Mouse (Mus musculus): Measurements from ENCODE around the gene Trrap. TPM values are rescaled to one million over a fixed set of nuclear protein-coding genes. Genes with fewer than 3 reads are reported as not detected.

Gene Trrap
- polyA plus RNA-seq, 1 experiment from 2014 or later, result 91.9 TPM

- WGBS, result 81% methylated on average over 6 of the region's 6 CpGs
- Histone ChIP-seq H3K27me3 (ENCODE audit: low read depth, poor library complexity, severe bottlenecking) (no peaks in the 10 kb centered on the region), H3K27ac (no peak overlapping the region), H3K4me1 (no peaks in the 10 kb centered on the region), H3K4me3 (no peak overlapping the region), H3K36me3 (peaks cover 99% of the 10 kb centered on the region), H3K9me3 (replicated peaks) (peaks cover 2% of the 10 kb centered on the region; the same call in 1 of the 2 replicates)
- DNase-seq (ENCODE audit: low spot score), result no peak
Measured at GRCm38 (mm10) chr5:144855936-144856335, 88.4 kb downstream of the Trrap start.

- WGBS, result 95% methylated on average over 15 of the region's 15 CpGs
- Histone ChIP-seq H3K36me3 (peaks cover 78% of the 10 kb centered on the region), H3K9me3 (replicated peaks) (peaks cover 2% of the 10 kb centered on the region; the same call in 1 of the 2 replicates), H3K27me3 (ENCODE audit: low read depth, poor library complexity, severe bottlenecking) (no peaks in the 10 kb centered on the region), H3K4me3 (no peak overlapping the region), H3K4me1 (no peaks in the 10 kb centered on the region), H3K27ac (no peak overlapping the region)
- DNase-seq (ENCODE audit: low spot score), result no peak
Measured at GRCm38 (mm10) chr5:144858527-144858926, 91.0 kb downstream of the Trrap start.

- WGBS, result 95% methylated on average over 9 of the region's 9 CpGs
- Histone ChIP-seq H3K36me3 (peaks cover 70% of the 10 kb centered on the region), H3K4me3 (no peak overlapping the region), H3K27ac (no peak overlapping the region), H3K9me3 (replicated peaks) (peaks cover 2% of the 10 kb centered on the region; the same call in 1 of the 2 replicates), H3K4me1 (no peaks in the 10 kb centered on the region), H3K27me3 (ENCODE audit: low read depth, poor library complexity, severe bottlenecking) (no peaks in the 10 kb centered on the region)
- DNase-seq (ENCODE audit: low spot score), result no peak
Measured at GRCm38 (mm10) chr5:144859284-144859683, 91.8 kb downstream of the Trrap start.

- no peak overlapping the region for H3K27ac ChIP-seq
- no peaks in the 10 kb centered on the region for H3K27me3 ChIP-seq (ENCODE audit: low read depth, poor library complexity, severe bottlenecking)
- H3K36me3 ChIP-seq, result peaks cover 54% of the 10 kb centered on the region
- H3K4me1 ChIP-seq, result no peaks in the 10 kb centered on the region
- no peak overlapping the region for H3K4me3 ChIP-seq
- 97% methylated on average over 8 of the region's 8 CpGs for WGBS
- H3K9me3 ChIP-seq (replicated peaks), result peaks cover 2% of the 10 kb centered on the region; the same call in 1 of the 2 replicates
- DNase-seq (ENCODE audit: low spot score), result no peak
Measured at GRCm38 (mm10) chr5:144860913-144861312, 93.4 kb downstream of the Trrap start.

GRCm38 (mm10) chr5:144866923-144867322 is 99.4 kb downstream of the Trrap start:
- peaks cover 19% of the 10 kb centered on the region for H3K4me1 ChIP-seq
- no peak overlapping the region for H3K27ac ChIP-seq
- 93% methylated on average over 8 of the region's 8 CpGs for WGBS
- H3K36me3 ChIP-seq, result no peaks in the 10 kb centered on the region
- DNase-seq (ENCODE audit: low spot score), result no peak
- H3K4me3 ChIP-seq, result no peak overlapping the region
- no peaks in the 10 kb centered on the region for H3K27me3 ChIP-seq (ENCODE audit: low read depth, poor library complexity, severe bottlenecking)
- no peaks in the 10 kb centered on the region for H3K9me3 ChIP-seq (replicated peaks)

- peaks cover 29% of the 10 kb centered on the region for H3K4me1 ChIP-seq
- H3K27me3 ChIP-seq (ENCODE audit: low read depth, poor library complexity, severe bottlenecking), result no peaks in the 10 kb centered on the region
- H3K4me3 ChIP-seq, result no peak overlapping the region
- peak overlapping the region; percentile 15; the same call in 1 of the 2 replicates for H3K27ac ChIP-seq
- H3K36me3 ChIP-seq, result no peaks in the 10 kb centered on the region
- WGBS, result 83% methylated on average over 7 of the region's 7 CpGs
- H3K9me3 ChIP-seq (replicated peaks), result no peaks in the 10 kb centered on the region
- DNase-seq (ENCODE audit: low spot score), result no peak
Measured at GRCm38 (mm10) chr5:144869466-144869865, 101.9 kb downstream of the Trrap start.

GRCm38 (mm10) chr5:144870782-144871181 is 103.2 kb downstream of the Trrap start:
- H3K4me3 ChIP-seq, result no peak overlapping the region
- H3K27me3 ChIP-seq (ENCODE audit: low read depth, poor library complexity, severe bottlenecking), result no peaks in the 10 kb centered on the region
- H3K4me1 ChIP-seq, result peaks cover 31% of the 10 kb centered on the region
- peak overlapping the region; percentile 30; the same call in 1 of the 2 replicates for H3K27ac ChIP-seq
- DNase-seq (ENCODE audit: low spot score), result no peak
- no peaks in the 10 kb centered on the region for H3K9me3 ChIP-seq (replicated peaks)
- WGBS, result 34% methylated on average over 7 of the region's 7 CpGs
- no peaks in the 10 kb centered on the region for H3K36me3 ChIP-seq

- 94% methylated on average over 1 of the region's 1 CpGs for WGBS
- Histone ChIP-seq H3K4me1 (peaks cover 33% of the 10 kb centered on the region), H3K27ac (peak overlapping the region; percentile 56; the same call in 1 of the 2 replicates), H3K27me3 (ENCODE audit: low read depth, poor library complexity, severe bottlenecking) (no peaks in the 10 kb centered on the region), H3K9me3 (replicated peaks) (no peaks in the 10 kb centered on the region), H3K36me3 (peaks cover 2% of the 10 kb centered on the region), H3K4me3 (no peak overlapping the region)
- no peak for DNase-seq (ENCODE audit: low spot score)
Measured at GRCm38 (mm10) chr5:144871775-144872174, 104.2 kb downstream of the Trrap start.

GRCm38 (mm10) chr5:144872326-144872725 is 104.8 kb downstream of the Trrap start:
- no peak for DNase-seq (ENCODE audit: low spot score)
- Histone ChIP-seq H3K27me3 (ENCODE audit: low read depth, poor library complexity, severe bottlenecking) (no peaks in the 10 kb centered on the region), H3K27ac (peak overlapping the region; percentile 56), H3K4me1 (peaks cover 33% of the 10 kb centered on the region), H3K36me3 (peaks cover 8% of the 10 kb centered on the region), H3K9me3 (replicated peaks) (no peaks in the 10 kb centered on the region), H3K4me3 (no peak overlapping the region; the same call in 1 of the 2 replicates)
- 68% methylated on average over 5 of the region's 5 CpGs for WGBS

- no peaks in the 10 kb centered on the region for H3K9me3 ChIP-seq (replicated peaks)
- no peaks in the 10 kb centered on the region for H3K27me3 ChIP-seq (ENCODE audit: low read depth, poor library complexity, severe bottlenecking)
- H3K4me1 ChIP-seq, result peaks cover 33% of the 10 kb centered on the region
- peak overlapping the region; percentile 56; the same call in 1 of the 2 replicates for H3K27ac ChIP-seq
- H3K4me3 ChIP-seq, result no peak overlapping the region
- H3K36me3 ChIP-seq, result peaks cover 13% of the 10 kb centered on the region
- 75% methylated on average over 3 of the region's 3 CpGs for WGBS
- DNase-seq (ENCODE audit: low spot score), result no peak
Measured at GRCm38 (mm10) chr5:144872867-144873266, 105.3 kb downstream of the Trrap start.

- H3K27me3 ChIP-seq (ENCODE audit: low read depth, poor library complexity, severe bottlenecking), result no peaks in the 10 kb centered on the region
- H3K4me1 ChIP-seq, result peaks cover 23% of the 10 kb centered on the region
- no peak overlapping the region for H3K27ac ChIP-seq
- peaks cover 37% of the 10 kb centered on the region for H3K36me3 ChIP-seq
- no peak for DNase-seq (ENCODE audit: low spot score)
- H3K9me3 ChIP-seq (replicated peaks), result no peaks in the 10 kb centered on the region
- H3K4me3 ChIP-seq, result no peak overlapping the region
- WGBS, result 85% methylated on average over 6 of the region's 6 CpGs
Measured at GRCm38 (mm10) chr5:144875227-144875626, 107.7 kb downstream of the Trrap start.

GRCm38 (mm10) chr5:144875892-144876291 is 108.4 kb downstream of the Trrap start:
- 16% methylated on average over 13 of the region's 13 CpGs for WGBS
- peaks cover 43% of the 10 kb centered on the region for H3K36me3 ChIP-seq
- DNase-seq (ENCODE audit: low spot score), result peak; percentile 81
- H3K27ac ChIP-seq, result no peak overlapping the region
- H3K9me3 ChIP-seq (replicated peaks), result no peaks in the 10 kb centered on the region
- peaks cover 16% of the 10 kb centered on the region for H3K4me1 ChIP-seq
- H3K27me3 ChIP-seq (ENCODE audit: low read depth, poor library complexity, severe bottlenecking), result no peaks in the 10 kb centered on the region
- no peak overlapping the region for H3K4me3 ChIP-seq

GRCm38 (mm10) chr5:144877021-144877420 is 109.5 kb downstream of the Trrap start:
- Histone ChIP-seq H3K27me3 (ENCODE audit: low read depth, poor library complexity, severe bottlenecking) (no peaks in the 10 kb centered on the region), H3K4me1 (peaks cover 12% of the 10 kb centered on the region), H3K9me3 (replicated peaks) (no peaks in the 10 kb centered on the region), H3K4me3 (no peak overlapping the region), H3K36me3 (peaks cover 55% of the 10 kb centered on the region), H3K27ac (no peak overlapping the region)
- WGBS, result 88% methylated on average over 15 of the region's 15 CpGs
- no peak for DNase-seq (ENCODE audit: low spot score)
